Mouse (Mus musculus) lung, postnatal 4 days (tissue): Measurements from ENCODE around the gene Cav3.

ENCODE experiments used
- DNase-seq, 2 experiments: peaks; one replicate each; pipeline ENCODE4 v3.0.0; 2021

Gene Cav3

GRCm38 (mm10) chr6:112459341-112459749, at the start of gene Cav3:
TSS of gene Cav3 (plus strand) at chr6:112459505.
- DNase-seq = peak; percentile 32 to 62

- DNase-seq = no peak
These were observed 40.0 kb upstream of the Cav3 start for GRCm38 (mm10) chr6:112419333-112419732.

GRCm38 (mm10) chr6:112420883-112421282, 38.4 kb upstream of the Cav3 start:
- no peak for DNase-seq

- DNase-seq = peak; percentile 36 to 42
These were observed 35.4 kb upstream of the Cav3 start for GRCm38 (mm10) chr6:112423746-112424501.

GRCm38 (mm10) chr6:112426018-112426732, 33.1 kb upstream of the Cav3 start:
- DNase-seq = peak; percentile 22 to 69

- DNase-seq = no peak
These were observed 13.6 kb upstream of the Cav3 start for GRCm38 (mm10) chr6:112445675-112446074.

GRCm38 (mm10) chr6:112461459-112461858, 2.2 kb downstream of the Cav3 start:
- no peak for DNase-seq

- DNase-seq = no peak
These were observed 4.0 kb downstream of the Cav3 start for GRCm38 (mm10) chr6:112463331-112463730.

- no peak for DNase-seq
These were observed 6.1 kb downstream of the Cav3 start for GRCm38 (mm10) chr6:112465441-112465840.

- no peak for DNase-seq
These were observed 6.7 kb downstream of the Cav3 start for GRCm38 (mm10) chr6:112466001-112466400.

GRCm38 (mm10) chr6:112471644-112472043, 12.3 kb downstream of the Cav3 start:
- no peak for DNase-seq

- no peak for DNase-seq
These were observed 20.6 kb downstream of the Cav3 start for GRCm38 (mm10) chr6:112479861-112480260.

- DNase-seq = peak in 1 of 2 experiments; percentile 44
These were observed 25.0 kb downstream of the Cav3 start for GRCm38 (mm10) chr6:112484316-112484715.

GRCm38 (mm10) chr6:112487993-112488392, 28.7 kb downstream of the Cav3 start:
- no peak for DNase-seq

GRCm38 (mm10) chr6:112488821-112489180, 29.5 kb downstream of the Cav3 start:
- DNase-seq = peak in 1 of 2 experiments; percentile 22

- DNase-seq = no peak
These were observed 30.0 kb downstream of the Cav3 start for GRCm38 (mm10) chr6:112489181-112489909.

GRCm38 (mm10) chr6:112489910-112490559, 30.7 kb downstream of the Cav3 start, which contains the start of gene Oxtr:
TSS of gene Oxtr (minus strand) at chr6:112489943.
- DNase-seq = peak in 1 of 2 experiments; percentile 21

GRCm38 (mm10) chr6:112490625-112491242, 31.4 kb downstream of the Cav3 start:
- DNase-seq = peak; percentile 82 to 88

- no peak for DNase-seq
These were observed 32.2 kb downstream of the Cav3 start for GRCm38 (mm10) chr6:112491521-112491920.

GRCm38 (mm10) chr6:112492656-112493055, 33.4 kb downstream of the Cav3 start:
- DNase-seq = no peak

- no peak for DNase-seq
These were observed 34.1 kb downstream of the Cav3 start for GRCm38 (mm10) chr6:112493371-112493770.

GRCm38 (mm10) chr6:112494620-112495081, 35.3 kb downstream of the Cav3 start:
- DNase-seq = no peak
